Mouse (Mus musculus): ENCODE results near the gene Ctu2.
A peak's percentile ranks its signal among the peaks of the same experiment; 100 is the strongest.

GRCm38 (mm10) chr8:122435375-122435774 lies 40.6 kb upstream of the Ctu2 start:
- peak; percentile 12; the same call in 1 of the 2 replicates for TF ChIP-seq CTCF (IDR thresholded peaks at IDR 0.05; ENCODE audit: borderline replicate concordance, insufficient read depth, low read length)
- TF ChIP-seq POLR2A (IDR thresholded peaks at IDR 0.05; ENCODE audit: low read depth, low read length), result no peak
